Mouse (Mus musculus): Measurements from ENCODE around the gene Ctnnd1. TPM values are rescaled to one million over a fixed set of nuclear protein-coding genes. Genes with fewer than 3 reads are reported as not detected.

Ctnnd1 gene
- polyA plus RNA-seq (2015; fragmentation: Illumina TruSeq; extraction: RNeasy Lipid Tissue Mini Kit (QIAGEN cat#74804); ENCODE audit: insufficient read depth, low read depth, low replicate concordance) = 18.0 TPM

GRCm38 (mm10) chr2:84650464-84651195 is at the start of gene Ctnnd1:
Gene Ctnnd1 (minus strand): TSS chr2:84650765.

GRCm38 (mm10) chr2:84679016-84679415 is 28.5 kb upstream of the Ctnnd1 start, which contains the start of gene Tmx2:
Gene Tmx2 (minus strand): TSS chr2:84679140.

GRCm38 (mm10) chr2:84677968-84678880 is 27.7 kb upstream of the Ctnnd1 start, which contains the start of the genes Gm28635 and Med19:
Gene Gm28635 (minus strand): TSS chr2:84678041.
Gene Med19 (plus strand): TSS chr2:84678402.

GRCm38 (mm10) chr2:84670569-84670933 is 20.0 kb upstream of the Ctnnd1 start, which contains the start of gene Selenoh:
Gene Selenoh (minus strand): TSS chr2:84670770.

GRCm38 (mm10) chr2:84658806-84659205 is 8.2 kb upstream of the Ctnnd1 start, which contains the start of gene Btbd18:
Gene Btbd18 (plus strand): TSS chr2:84659079.

Other genes starting within 250 kb of the Ctnnd1 start
- gene Calcrl, start 225.4 kb downstream of the Ctnnd1 start, polyA plus RNA-seq (2015; fragmentation: Illumina TruSeq; extraction: RNeasy Lipid Tissue Mini Kit (QIAGEN cat#74804); ENCODE audit: insufficient read depth, low read depth, low replicate concordance) = 7.5 TPM
- gene Tfpi, start 174.0 kb downstream of the Ctnnd1 start, polyA plus RNA-seq (2015; fragmentation: Illumina TruSeq; extraction: RNeasy Lipid Tissue Mini Kit (QIAGEN cat#74804); ENCODE audit: insufficient read depth, low read depth, low replicate concordance) = 5.4 TPM
- not detected for gene Btbd18, start 8.3 kb upstream of the Ctnnd1 start, polyA plus RNA-seq (2015; fragmentation: Illumina TruSeq; extraction: RNeasy Lipid Tissue Mini Kit (QIAGEN cat#74804); ENCODE audit: insufficient read depth, low read depth, low replicate concordance)
- gene Selenoh, start 20.0 kb upstream of the Ctnnd1 start, polyA plus RNA-seq (2015; fragmentation: Illumina TruSeq; extraction: RNeasy Lipid Tissue Mini Kit (QIAGEN cat#74804); ENCODE audit: insufficient read depth, low read depth, low replicate concordance) = 5.8 TPM
- gene Gm28635, start 27.3 kb upstream of the Ctnnd1 start, polyA plus RNA-seq (2015; fragmentation: Illumina TruSeq; extraction: RNeasy Lipid Tissue Mini Kit (QIAGEN cat#74804); ENCODE audit: insufficient read depth, low read depth, low replicate concordance) = not detected
- 5.5 TPM for gene Med19, start 27.6 kb upstream of the Ctnnd1 start, polyA plus RNA-seq (2015; fragmentation: Illumina TruSeq; extraction: RNeasy Lipid Tissue Mini Kit (QIAGEN cat#74804); ENCODE audit: insufficient read depth, low read depth, low replicate concordance)
- gene Tmx2, start 28.4 kb upstream of the Ctnnd1 start, polyA plus RNA-seq (2015; fragmentation: Illumina TruSeq; extraction: RNeasy Lipid Tissue Mini Kit (QIAGEN cat#74804); ENCODE audit: insufficient read depth, low read depth, low replicate concordance) = 10.3 TPM
- 6.6 TPM for gene Zdhhc5, start 64.4 kb upstream of the Ctnnd1 start, polyA plus RNA-seq (2015; fragmentation: Illumina TruSeq; extraction: RNeasy Lipid Tissue Mini Kit (QIAGEN cat#74804); ENCODE audit: insufficient read depth, low read depth, low replicate concordance)
- gene Clp1, start 76.6 kb upstream of the Ctnnd1 start, polyA plus RNA-seq (2015; fragmentation: Illumina TruSeq; extraction: RNeasy Lipid Tissue Mini Kit (QIAGEN cat#74804); ENCODE audit: insufficient read depth, low read depth, low replicate concordance) = 3.8 TPM
- 2.0 TPM for gene Ypel4, start 83.3 kb upstream of the Ctnnd1 start, polyA plus RNA-seq (2015; fragmentation: Illumina TruSeq; extraction: RNeasy Lipid Tissue Mini Kit (QIAGEN cat#74804); ENCODE audit: insufficient read depth, low read depth, low replicate concordance)
- gene Gm19426, start 92.9 kb upstream of the Ctnnd1 start, polyA plus RNA-seq (2015; fragmentation: Illumina TruSeq; extraction: RNeasy Lipid Tissue Mini Kit (QIAGEN cat#74804); ENCODE audit: insufficient read depth, low read depth, low replicate concordance) = not detected
- gene Serping1, start 124.7 kb upstream of the Ctnnd1 start, polyA plus RNA-seq (2015; fragmentation: Illumina TruSeq; extraction: RNeasy Lipid Tissue Mini Kit (QIAGEN cat#74804); ENCODE audit: insufficient read depth, low read depth, low replicate concordance) = 120 TPM
- gene Ube2l6, start 148.1 kb upstream of the Ctnnd1 start, polyA plus RNA-seq (2015; fragmentation: Illumina TruSeq; extraction: RNeasy Lipid Tissue Mini Kit (QIAGEN cat#74804); ENCODE audit: insufficient read depth, low read depth, low replicate concordance) = 13.6 TPM
- not detected for gene Smtnl1, start 171.9 kb upstream of the Ctnnd1 start, polyA plus RNA-seq (2015; fragmentation: Illumina TruSeq; extraction: RNeasy Lipid Tissue Mini Kit (QIAGEN cat#74804); ENCODE audit: insufficient read depth, low read depth, low replicate concordance)
- gene Timm10, start 176.2 kb upstream of the Ctnnd1 start, polyA plus RNA-seq (2015; fragmentation: Illumina TruSeq; extraction: RNeasy Lipid Tissue Mini Kit (QIAGEN cat#74804); ENCODE audit: insufficient read depth, low read depth, low replicate concordance) = 9.3 TPM
- gene Slc43a1, start 188.1 kb upstream of the Ctnnd1 start, polyA plus RNA-seq (2015; fragmentation: Illumina TruSeq; extraction: RNeasy Lipid Tissue Mini Kit (QIAGEN cat#74804); ENCODE audit: insufficient read depth, low read depth, low replicate concordance) = 2.1 TPM
- 1.6 TPM for gene Rtn4rl2, start 235.9 kb upstream of the Ctnnd1 start, polyA plus RNA-seq (2015; fragmentation: Illumina TruSeq; extraction: RNeasy Lipid Tissue Mini Kit (QIAGEN cat#74804); ENCODE audit: insufficient read depth, low read depth, low replicate concordance)

Measured in pancreas, adult 10 weeks (tissue).